ENCODE assay signal across 1 mouse cellular context in genomic region chr17:36993770-36994325, GRCm38 (mm10).
TF ChIP-seq lines count a peak whose summit lies in the region.

No protein-coding gene starts in this region.

TF ChIP-seq in MEL, 35 proteins besides CTCF, POLR2A, EP300 and RAD21:
- TF ChIP-seq KAT2A (conservative IDR thresholded peaks at IDR 0.05; ENCODE audit: low read depth, low read length) (no peak), SMC3 (IDR thresholded peaks at IDR 0.05; ENCODE audit: low read depth, low read length) (no peak), CHD1 (IDR thresholded peaks at IDR 0.05; ENCODE audit: low read depth, low read length) (no peak), USF2 (IDR thresholded peaks at IDR 0.05; ENCODE audit: borderline replicate concordance in 1 of 2, insufficient read depth in 1 of 2, low read depth in 1 of 2, low read length in 2 of 2) (no peak), MEF2A (IDR thresholded peaks at IDR 0.05; ENCODE audit: extremely low read depth, insufficient replicate concordance, low read depth, low read length, poor library complexity, severe bottlenecking) (no peak), SIN3A (IDR thresholded peaks at IDR 0.05; ENCODE audit: low read length) (no peak), ZMIZ1 (IDR thresholded peaks at IDR 0.05; ENCODE audit: low read depth, low read length) (no peak), MYC (IDR thresholded peaks at IDR 0.05; ENCODE audit: low read depth, low read length) (no peak)
